Mouse (Mus musculus) spleen, postnatal 36 days (tissue): ENCODE measurements around the gene Supt20.

Source experiments
- DNase-seq, 2 experiments: peaks; one replicate each; pipeline ENCODE4 v3.0.0; 2022; ENCODE audit warnings: low spot score in 2 of 2, mixed read lengths in 1 of 2

The Supt20 gene

DNA sequence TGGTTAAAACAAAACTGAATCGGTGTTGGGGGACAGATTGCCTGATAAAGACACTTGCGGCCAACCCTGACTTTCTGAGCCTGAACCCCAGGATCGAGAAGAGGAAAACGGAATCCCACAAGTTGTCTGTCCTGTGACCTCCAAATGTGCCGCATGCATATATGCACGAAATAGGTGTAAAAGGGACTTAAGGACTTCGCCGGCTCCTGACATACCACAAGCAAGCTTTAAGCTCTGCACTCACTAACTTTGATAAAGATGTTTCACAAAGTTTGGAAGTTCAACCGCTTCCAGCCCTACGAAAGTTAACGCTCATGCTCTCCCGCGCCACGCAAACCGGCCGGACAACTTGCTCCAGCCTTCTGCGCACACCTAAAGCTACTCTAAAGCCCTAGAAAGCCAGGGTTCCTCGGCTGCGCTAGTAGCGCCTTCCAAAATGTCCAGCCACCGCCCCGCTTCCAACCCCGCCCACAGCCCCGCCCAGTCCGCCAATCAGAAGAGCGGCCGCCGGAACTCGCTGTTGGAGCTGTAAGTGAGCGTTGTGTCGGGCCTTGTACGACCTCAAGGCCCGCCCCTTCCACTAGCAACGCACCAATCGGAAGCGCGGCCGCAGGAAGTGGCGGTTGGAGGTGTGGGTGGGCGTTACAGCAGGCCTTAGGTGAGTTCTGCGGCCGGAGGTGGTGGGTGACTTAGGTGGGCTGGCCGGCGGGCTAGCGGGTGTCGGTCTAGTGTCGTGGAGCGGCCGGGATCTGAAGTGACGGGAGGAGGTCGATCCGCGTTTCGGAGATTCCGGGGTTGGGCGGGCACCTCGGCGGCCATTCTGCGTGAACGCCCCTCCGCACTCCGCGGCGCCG lies at the start of gene Supt20:
TSS of gene Supt20 (plus strand) at position 606 of the 854 bp plus-strand sequence.
- DNase-seq = peak; percentile 94 to 95

DNA sequence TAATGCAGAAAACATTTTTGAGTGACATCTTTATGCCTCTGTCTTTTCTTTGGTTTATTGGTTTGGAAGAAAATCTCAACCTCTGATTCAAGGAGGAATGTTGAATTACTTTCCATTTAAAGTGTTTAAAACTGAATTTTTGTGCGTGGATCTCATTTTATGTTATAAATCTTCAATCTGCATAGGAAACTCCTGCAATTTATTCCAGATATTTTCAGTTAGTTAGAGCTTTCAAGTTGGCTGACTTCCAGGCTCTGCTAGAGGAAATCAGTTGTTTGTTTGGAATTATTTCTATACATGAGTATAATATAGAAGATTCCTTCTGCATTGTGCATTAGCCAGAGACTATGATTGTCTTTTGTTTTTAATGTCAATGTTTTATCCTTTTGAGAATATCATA lies 49.8 kb upstream of the Supt20 start:
- DNase-seq = no peak

GRCm38 (mm10) chr3:54647583-54647982 lies 45.0 kb upstream of the Supt20 start:
- DNase-seq = no peak

- DNase-seq = no peak
Measured at GRCm38 (mm10) chr3:54651576-54651975, 41.0 kb upstream of the Supt20 start.

DNA sequence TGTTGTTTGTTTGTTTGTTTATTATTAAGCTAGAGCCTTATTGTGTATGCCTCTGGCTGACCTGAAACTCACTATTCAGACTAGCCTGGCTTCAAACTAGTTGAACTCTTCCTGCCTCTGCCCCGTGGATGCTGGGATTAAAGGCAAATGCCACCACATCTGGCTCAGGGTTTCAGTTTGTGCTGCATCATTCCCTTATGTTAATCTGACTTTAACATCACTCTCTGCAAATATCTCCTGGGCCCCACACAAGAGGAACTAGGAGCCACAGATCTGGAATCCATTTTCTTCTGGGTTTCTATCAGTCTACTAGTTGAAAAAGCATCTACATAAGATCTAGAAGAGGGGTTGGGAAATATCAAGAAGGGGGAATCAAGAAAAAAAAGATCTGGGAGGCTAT lies 38.4 kb upstream of the Supt20 start:
- no peak for DNase-seq

DNA sequence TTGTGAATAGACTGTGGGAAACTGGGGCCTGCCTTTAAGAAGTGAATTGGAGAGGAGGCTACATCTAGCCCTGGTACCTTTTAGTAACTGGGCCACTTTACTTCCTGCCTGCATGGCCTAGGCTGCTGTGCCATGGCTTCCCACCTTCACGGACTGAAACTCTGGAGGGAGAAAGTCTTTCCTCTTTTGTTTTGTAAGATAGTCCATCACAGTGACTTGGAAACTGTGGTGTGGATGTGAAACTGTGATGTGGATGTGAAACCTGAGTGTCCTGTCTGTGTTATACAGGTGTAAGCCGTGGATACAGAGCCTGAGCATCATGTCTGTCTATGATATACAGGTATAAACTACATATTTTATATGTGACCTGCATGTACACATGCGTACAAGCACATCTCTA lies 35.5 kb upstream of the Supt20 start:
- no peak for DNase-seq

DNA sequence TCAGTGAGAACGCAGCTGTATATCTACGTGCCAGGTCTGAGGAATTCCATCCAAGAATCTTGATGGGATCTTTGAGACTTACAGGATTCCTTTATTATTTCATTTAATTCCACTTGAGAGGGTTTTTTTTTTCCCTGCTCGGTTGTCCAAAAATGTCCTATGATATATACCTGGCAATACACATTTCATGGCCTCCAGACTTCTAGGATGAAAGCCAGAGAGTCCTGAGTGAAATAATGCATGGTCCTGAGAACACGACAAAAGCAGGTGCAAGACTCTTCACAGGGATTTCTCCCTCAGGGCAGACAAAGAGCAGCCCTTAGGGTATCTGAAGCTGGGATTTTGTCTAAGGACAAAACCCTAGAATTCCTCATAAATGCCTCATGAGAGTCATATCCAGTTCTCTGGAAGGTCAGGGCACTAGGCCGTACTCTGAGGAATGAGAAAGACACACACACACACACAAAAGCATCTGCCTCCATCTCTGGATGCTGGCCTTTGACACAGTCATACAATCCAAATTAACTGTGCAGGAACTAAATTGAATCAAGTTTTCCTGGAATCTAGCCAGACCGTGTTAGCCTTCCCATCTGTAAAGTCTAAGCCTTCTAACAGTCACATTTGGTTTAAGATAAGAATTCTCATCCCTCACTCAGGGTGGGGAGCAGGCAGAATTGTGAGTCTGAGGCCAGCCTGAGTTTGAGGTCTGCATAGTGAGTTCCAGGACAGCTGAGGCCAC lies 34.5 kb upstream of the Supt20 start:
- no peak for DNase-seq

DNA sequence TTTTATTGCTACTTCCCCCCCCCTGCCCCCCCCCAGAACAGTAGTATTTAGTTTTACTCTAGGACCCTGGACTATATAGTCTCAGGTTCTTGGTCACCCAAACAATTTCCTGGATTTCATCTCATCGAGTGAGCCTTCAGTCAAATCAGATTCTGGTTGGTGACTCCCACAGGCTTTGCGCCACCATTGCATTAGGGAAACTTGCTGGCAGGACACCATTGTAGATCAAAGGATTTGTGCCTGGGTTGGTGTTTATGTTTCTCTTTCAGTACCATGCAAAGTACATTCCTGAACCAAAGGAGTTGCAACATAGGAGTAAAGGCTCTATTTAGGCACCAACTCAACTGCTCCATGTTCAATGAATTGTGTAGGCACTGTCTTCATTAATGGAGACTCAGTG lies 32.9 kb upstream of the Supt20 start:
- DNase-seq = no peak

GRCm38 (mm10) chr3:54662411-54662810 lies 30.2 kb upstream of the Supt20 start:
- no peak for DNase-seq

DNA sequence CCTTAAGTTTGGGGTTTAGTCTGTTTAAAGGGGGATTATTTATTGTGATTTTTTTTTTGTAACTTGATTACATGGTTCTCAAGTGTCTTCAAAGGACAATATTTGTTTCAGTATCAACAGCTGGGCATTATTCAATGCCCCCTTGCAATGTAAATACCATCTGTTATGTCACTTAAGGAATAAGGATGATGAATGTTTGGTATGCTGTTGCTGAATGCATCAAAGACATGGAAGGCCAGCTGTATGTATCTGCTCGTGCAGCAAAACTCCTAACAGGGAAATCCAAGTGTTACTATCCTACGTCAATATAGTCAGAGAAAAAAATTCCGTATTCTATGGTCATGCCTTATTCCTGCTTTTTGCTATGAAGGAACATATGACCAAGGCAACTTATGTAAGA lies 24.5 kb upstream of the Supt20 start:
- no peak for DNase-seq

GRCm38 (mm10) chr3:54668722-54669121 lies 23.9 kb upstream of the Supt20 start:
- no peak for DNase-seq

DNA sequence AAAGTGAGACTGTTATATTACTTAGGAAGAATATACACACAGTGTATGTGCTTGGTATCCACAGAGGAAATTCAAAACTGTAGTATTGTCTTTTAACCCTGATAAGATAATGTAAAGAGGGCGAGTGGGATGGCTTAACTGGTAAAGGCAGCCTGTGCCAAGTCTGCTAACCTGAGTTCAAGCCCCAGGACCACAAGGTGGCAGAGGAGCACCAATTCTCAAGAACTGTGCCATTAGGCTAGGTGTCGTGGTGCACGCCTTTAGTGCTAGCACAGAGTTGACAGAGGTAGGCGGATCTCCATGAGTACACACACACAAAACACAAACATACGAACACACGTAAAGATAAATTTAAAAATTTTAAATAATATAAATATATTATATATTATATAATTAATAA lies 23.0 kb upstream of the Supt20 start:
- no peak for DNase-seq

- no peak for DNase-seq
Measured at GRCm38 (mm10) chr3:54672111-54672510, 20.5 kb upstream of the Supt20 start.

- no peak for DNase-seq
Measured at GRCm38 (mm10) chr3:54672557-54673529, 19.8 kb upstream of the Supt20 start.

DNA sequence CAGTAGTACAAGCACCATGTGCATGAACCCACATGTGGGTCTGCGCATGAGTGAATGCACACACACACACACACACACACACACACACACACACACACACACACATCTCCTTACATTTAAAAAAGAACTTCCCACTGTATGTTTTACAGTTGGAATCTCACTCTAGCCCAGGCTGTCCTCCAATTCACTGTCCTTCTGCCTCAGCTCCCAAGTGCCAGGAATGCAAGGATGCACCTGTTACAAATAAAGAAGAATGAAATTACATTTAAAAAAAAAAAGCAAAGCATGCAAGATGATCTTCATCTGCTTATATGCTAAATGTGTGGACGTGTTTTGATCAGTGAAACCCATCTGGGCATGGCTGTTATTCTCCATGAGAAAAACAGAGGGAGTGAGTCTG lies 15.8 kb upstream of the Supt20 start:
- DNase-seq = no peak

DNA sequence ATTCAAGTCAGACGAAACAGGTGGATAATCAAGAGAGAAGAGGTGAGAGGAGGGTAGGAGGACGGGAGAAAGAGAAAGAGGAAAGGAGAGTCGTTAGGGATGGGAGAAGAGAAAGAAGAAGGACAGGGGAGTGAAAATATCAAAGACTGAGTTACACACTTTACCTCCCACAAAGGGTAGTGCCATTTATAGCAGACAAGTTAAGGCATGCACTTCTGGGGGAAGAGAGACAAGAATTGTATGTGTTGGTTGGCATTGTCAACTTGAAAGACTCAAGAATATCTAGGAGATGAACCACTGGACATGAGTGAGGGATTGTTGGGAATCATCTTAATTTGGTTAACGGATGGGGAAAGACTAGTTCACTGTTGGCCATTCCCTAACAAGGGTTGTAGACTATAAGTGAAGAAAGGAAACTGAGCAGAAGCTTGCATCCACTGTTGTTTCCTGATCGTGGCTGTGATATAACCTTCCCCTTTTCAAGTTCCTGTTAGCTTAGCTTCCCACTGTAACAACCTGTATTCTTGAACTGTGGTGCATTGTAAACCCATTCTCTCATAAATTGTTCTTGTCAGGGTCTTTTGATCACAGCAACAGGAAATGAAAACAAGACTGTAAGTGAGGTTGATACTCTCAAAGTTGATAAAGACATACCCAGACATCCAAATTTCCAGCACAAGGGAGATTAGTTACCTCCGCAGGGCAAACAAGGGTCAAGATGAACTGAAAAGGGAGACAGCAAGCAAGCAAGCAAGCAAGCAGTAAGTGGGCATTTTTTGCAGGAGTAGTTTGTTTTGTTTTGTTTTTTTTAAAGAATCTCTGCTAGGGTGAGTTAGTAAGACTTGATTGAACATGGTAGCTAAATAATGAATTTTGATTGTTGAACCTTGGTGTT lies 11.1 kb upstream of the Supt20 start:
- peak in 1 of 2 experiments; percentile 20 for DNase-seq

DNA sequence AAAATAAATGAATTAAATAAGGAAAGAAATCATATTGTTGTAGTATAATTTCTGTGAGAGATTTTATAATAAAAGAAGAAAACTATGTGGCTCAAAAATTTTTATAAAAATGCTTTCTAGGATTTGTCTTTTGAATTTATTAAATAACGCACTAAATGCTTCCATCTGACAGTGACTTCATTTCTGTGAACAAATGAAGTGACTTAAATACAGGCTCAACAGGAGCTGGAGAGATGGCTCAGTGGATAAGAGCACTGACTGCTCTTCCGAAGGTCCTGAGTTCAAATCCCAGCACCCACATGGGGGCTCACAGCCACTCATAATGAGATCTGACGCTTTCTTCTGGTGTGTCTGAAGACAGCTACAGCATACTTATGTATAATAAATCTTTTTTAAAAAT lies 7.4 kb upstream of the Supt20 start:
- DNase-seq = no peak

- DNase-seq = no peak
Measured at GRCm38 (mm10) chr3:54687245-54687644, 5.4 kb upstream of the Supt20 start.

GRCm38 (mm10) chr3:54689091-54689490 lies 3.5 kb upstream of the Supt20 start:
- DNase-seq = no peak

DNA sequence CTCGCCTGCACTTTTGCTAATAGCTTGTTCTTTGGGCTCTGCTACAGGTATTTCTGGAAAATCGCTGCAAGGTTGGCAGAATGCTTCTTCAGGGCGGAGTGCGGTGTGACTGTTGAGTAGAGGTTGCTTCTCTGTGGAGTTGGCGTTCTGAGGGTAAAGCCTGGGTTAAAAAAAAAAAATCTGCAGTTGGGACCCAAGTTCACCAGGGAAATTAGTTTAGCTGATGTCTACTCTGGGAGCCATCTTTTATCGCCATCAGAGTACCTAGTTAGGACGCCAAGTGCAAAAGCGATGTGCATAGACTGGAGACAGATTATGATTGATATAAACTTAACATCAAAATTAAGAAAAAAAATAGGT lies 429 bp downstream of the Supt20 start:
- DNase-seq = no peak

- no peak for DNase-seq
Measured at GRCm38 (mm10) chr3:54699759-54700301, 7.2 kb downstream of the Supt20 start.
